Mouse (Mus musculus) midbrain, postnatal 0 days (tissue): ENCODE measurements at regions not wholly inside any gene's neighbourhood (a gene's known extent, or its start where the extent isn't known, plus 50 kb on each side); places are given as distances from the start of the nearest gene placed in this dataset.

ENCODE experiments used
- ATAC-seq: fragments of 200-750 bp; cut with Nextera tagmentation; 2 replicates; pipeline ENCODE4 v1.8.0; 2017; ENCODE audit warnings: moderate number of reproducible peaks, mild to moderate bottlenecking, moderate TSS enrichment, moderate library complexity; ENCODE audit not compliant: low FRiP score
- DNase-seq: peaks from one replicate; pipeline ENCODE4 v3.0.0-alpha.2; 2015; ENCODE audit warnings: low spot score
- H3K27ac ChIP-seq: fragments of 300-500 bp; sonication (generic); 2 replicates; pipeline ENCODE4 v1.5.1; 2014; ENCODE audit warnings: low read depth, mild to moderate bottlenecking, low read length, mixed read lengths
- H3K27me3 ChIP-seq: fragments of 300-500 bp; sonication (generic); 2 replicates; pipeline ENCODE4 v1.6.1; 2014; ENCODE audit warnings: low read length, control low read depth, mixed read lengths; ENCODE audit not compliant: insufficient read depth
- H3K36me3 ChIP-seq: fragments of 300-500 bp; sonication (generic); 2 replicates; pipeline ENCODE4 v1.6.1; 2014; ENCODE audit warnings: low read length, control low read depth, mixed read lengths; ENCODE audit not compliant: insufficient read depth
- H3K4me1 ChIP-seq: fragments of 300-500 bp; sonication (generic); 2 replicates; pipeline ENCODE4 v1.6.1; 2014; ENCODE audit warnings: mild to moderate bottlenecking, control low read depth, antibody characterized with exemption, low read length, mixed read lengths; ENCODE audit not compliant: insufficient read depth
- H3K4me2 ChIP-seq: fragments of 300-500 bp; sonication (generic); 2 replicates; pipeline ENCODE4 v1.6.1; 2014; ENCODE audit warnings: low read depth, mild to moderate bottlenecking, low read length, mixed read lengths; ENCODE audit not compliant: poor library complexity, severe bottlenecking
- H3K4me3 ChIP-seq: fragments of 300-500 bp; sonication (generic); 2 replicates; pipeline ENCODE4 v1.5.1; 2014; ENCODE audit warnings: low read depth, mild to moderate bottlenecking, low read length, moderate library complexity
- H3K9ac ChIP-seq: fragments of 300-500 bp; sonication (generic); replicated peaks from 2 replicates; pipeline ENCODE4 v1.6.1; 2014; ENCODE audit warnings: mild to moderate bottlenecking, low read length, moderate library complexity, mixed read lengths; ENCODE audit not compliant: poor library complexity, severe bottlenecking
- H3K9me3 ChIP-seq: fragments of 300-500 bp; sonication (generic); 2 replicates; pipeline ENCODE4 v1.6.1; 2016; ENCODE audit warnings: low read length, control low read depth
- CTCF ChIP-seq: IDR thresholded peaks from 2 replicates; pipeline ENCODE4 v1.5.1; 2016; ENCODE audit warnings: antibody characterized with exemption, mild to moderate bottlenecking
- WGBS: fragments of 180-500 bp; shearing (Covaris S2); extraction: QIAGEN DNeasy Blood & Tissue Kit; methylation state at CpG from one replicate; pipeline ENCODE4 v1.1.7; 2014; 5-methylcytosine and 5-hydroxymethylcytosine counted together

GRCm38 (mm10) chr2:124732593-124732992 lies 335.3 kb upstream of the Slc24a5 start:
- Histone ChIP-seq H3K4me1 (no peaks in the 10 kb centered on the region), H3K36me3 (no peaks in the 10 kb centered on the region), H3K9me3 (no peaks in the 10 kb centered on the region), H3K9ac (no peak overlapping the region), H3K4me2 (no peak overlapping the region), H3K27ac (no peak overlapping the region), H3K4me3 (no peak overlapping the region), H3K27me3 (no peaks in the 10 kb centered on the region)
- ATAC-seq (no peak), DNase-seq (no peak)
- TF ChIP-seq CTCF, result no peak
- 80% methylated on average over 2 of the region's 2 CpGs for WGBS

DNA sequence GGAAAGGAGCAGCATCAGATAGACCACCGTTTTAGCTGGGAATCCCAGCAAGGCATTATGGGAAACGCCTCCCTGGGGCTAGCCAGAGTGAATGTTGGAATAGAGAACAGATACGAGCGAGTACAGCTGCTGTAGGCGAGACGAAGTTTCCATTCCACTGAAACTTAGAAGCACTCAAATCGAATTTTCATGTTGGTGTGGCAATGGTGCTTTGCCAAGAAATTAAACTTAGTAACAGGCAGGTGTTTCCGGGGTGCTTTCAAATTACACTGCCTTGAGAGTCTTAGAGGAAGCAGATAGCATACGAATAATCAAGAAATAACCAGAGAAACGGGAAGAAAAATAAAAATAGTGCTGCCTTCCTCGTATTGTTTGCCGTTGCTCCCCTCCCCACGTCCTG lies 327.1 kb upstream of the Slc24a5 start:
- Histone ChIP-seq H3K4me1 (no peaks in the 10 kb centered on the region), H3K4me3 (no peak overlapping the region), H3K27ac (no peak overlapping the region), H3K36me3 (no peaks in the 10 kb centered on the region), H3K9me3 (no peaks in the 10 kb centered on the region), H3K9ac (no peak overlapping the region), H3K27me3 (no peaks in the 10 kb centered on the region), H3K4me2 (no peak overlapping the region)
- 73% methylated on average over 13 of the region's 13 CpGs for WGBS
- ATAC-seq, result no peak
- DNase-seq, result peak; percentile 8
- no peak for TF ChIP-seq CTCF

GRCm38 (mm10) chr2:124742964-124743363 lies 325.0 kb upstream of the Slc24a5 start:
- Histone ChIP-seq H3K36me3 (no peaks in the 10 kb centered on the region), H3K4me2 (no peak overlapping the region), H3K9ac (no peak overlapping the region), H3K9me3 (no peaks in the 10 kb centered on the region), H3K4me1 (no peaks in the 10 kb centered on the region), H3K4me3 (no peak overlapping the region), H3K27ac (no peak overlapping the region), H3K27me3 (no peaks in the 10 kb centered on the region)
- ATAC-seq (no peak), DNase-seq (no peak)
- WGBS, result 77% methylated on average over 2 of the region's 2 CpGs
- TF ChIP-seq CTCF, result no peak

- Histone ChIP-seq H3K9me3 (no peaks in the 10 kb centered on the region), H3K36me3 (no peaks in the 10 kb centered on the region), H3K4me2 (no peak overlapping the region), H3K4me1 (no peaks in the 10 kb centered on the region), H3K27me3 (no peaks in the 10 kb centered on the region), H3K27ac (no peak overlapping the region), H3K9ac (no peak overlapping the region), H3K4me3 (no peak overlapping the region)
- 90% methylated on average over 2 of the region's 2 CpGs for WGBS
- DNase-seq, result no peak
- no peak for ATAC-seq
- TF ChIP-seq CTCF, result no peak
Measured at GRCm38 (mm10) chr2:124745045-124745444, 322.9 kb upstream of the Slc24a5 start.

GRCm38 (mm10) chr2:124747119-124747518 lies 320.8 kb upstream of the Slc24a5 start:
- no peak for TF ChIP-seq CTCF
- ATAC-seq, result no peak
- no peak for DNase-seq
- H3K4me3 ChIP-seq, result no peak overlapping the region
- no peaks in the 10 kb centered on the region for H3K27me3 ChIP-seq
- H3K9me3 ChIP-seq, result no peaks in the 10 kb centered on the region
- no peak overlapping the region for H3K9ac ChIP-seq
- no peaks in the 10 kb centered on the region for H3K4me1 ChIP-seq
- no peak overlapping the region for H3K27ac ChIP-seq
- 91% methylated on average over 1 of the region's 1 CpGs for WGBS
- H3K4me2 ChIP-seq, result no peak overlapping the region
- no peaks in the 10 kb centered on the region for H3K36me3 ChIP-seq

- Histone ChIP-seq H3K9ac (no peak overlapping the region), H3K9me3 (no peaks in the 10 kb centered on the region), H3K27ac (no peak overlapping the region), H3K4me2 (no peak overlapping the region), H3K27me3 (no peaks in the 10 kb centered on the region), H3K4me1 (no peaks in the 10 kb centered on the region), H3K36me3 (no peaks in the 10 kb centered on the region), H3K4me3 (no peak overlapping the region)
- 51% methylated on average over 4 of the region's 4 CpGs for WGBS
- ATAC-seq (no peak), DNase-seq (peak; percentile 61)
- no peak for TF ChIP-seq CTCF
Measured at GRCm38 (mm10) chr2:124747627-124748026, 320.3 kb upstream of the Slc24a5 start.
